Mouse (Mus musculus) midbrain, embryonic 11.5 days (tissue): ENCODE results near the gene Nop16. TPM values are rescaled to one million over a fixed set of nuclear protein-coding genes. Genes with fewer than 3 reads are reported as not detected.

Source experiments
- ATAC-seq: fragments of 200-750 bp; cut with Nextera tagmentation; 2 replicates; pipeline ENCODE4 v1.8.0; 2017; ENCODE audit warnings: moderate TSS enrichment, moderate library complexity; ENCODE audit not compliant: low FRiP score
- DNase-seq: peaks from one replicate; pipeline ENCODE4 v3.0.0; 2015; ENCODE audit warnings: low spot score; ENCODE audit errors: missing footprints
- H3K27ac ChIP-seq: fragments of 300-500 bp; sonication (generic); 2 replicates; pipeline ENCODE4 v1.5.1; 2014; ENCODE audit warnings: low read depth, low read length
- H3K27me3 ChIP-seq: fragments of 300-500 bp; sonication (generic); 2 replicates; pipeline ENCODE4 v1.6.1; 2014; ENCODE audit warnings: mild to moderate bottlenecking, low read length, moderate library complexity, mixed read lengths; ENCODE audit not compliant: control insufficient read depth, insufficient read depth
- H3K36me3 ChIP-seq: fragments of 300-500 bp; sonication (generic); 2 replicates; pipeline ENCODE4 v1.6.1; 2014; ENCODE audit warnings: mild to moderate bottlenecking, low read length, moderate library complexity, mixed read lengths; ENCODE audit not compliant: control insufficient read depth, insufficient read depth
- H3K4me1 ChIP-seq: fragments of 300-500 bp; sonication (generic); 2 replicates; pipeline ENCODE4 v1.6.1; 2014; ENCODE audit warnings: low read length; ENCODE audit not compliant: control insufficient read depth, insufficient read depth
- H3K4me2 ChIP-seq: fragments of 300-500 bp; sonication (generic); 2 replicates; pipeline ENCODE4 v1.6.1; 2014; ENCODE audit warnings: mild to moderate bottlenecking, moderate library complexity
- H3K4me3 ChIP-seq: fragments of 300-500 bp; sonication (generic); 2 replicates; pipeline ENCODE4 v1.5.1; 2014; ENCODE audit warnings: low read depth, low read length
- H3K9ac ChIP-seq: fragments of 300-500 bp; sonication (generic); 2 replicates; pipeline ENCODE4 v1.6.1; 2014; ENCODE audit warnings: low read length
- H3K9me3 ChIP-seq: fragments of 300-500 bp; sonication (generic); 2 replicates; pipeline ENCODE4 v1.6.1; 2016; ENCODE audit warnings: low read length; ENCODE audit not compliant: control insufficient read depth
- WGBS: fragments of 180-500 bp; shearing (Covaris S2); extraction: QIAGEN DNeasy Blood & Tissue Kit; methylation state at CpG from one replicate; pipeline ENCODE4 v1.1.7; 2014; 5-methylcytosine and 5-hydroxymethylcytosine counted together
- polyA plus RNA-seq: library from polyadenylated mRNA; unstranded; fragments of >200 nt; fragmentation: Nextera tagmentation; extraction: Ambion mirVana; gene quantifications from 2 replicates; pipeline ENCODE4 v1.2.1, GENCODE M21; 2014

Gene Nop16
- polyA plus RNA-seq, 1 experiment from 2014 or later: 65.1 TPM

DNA sequence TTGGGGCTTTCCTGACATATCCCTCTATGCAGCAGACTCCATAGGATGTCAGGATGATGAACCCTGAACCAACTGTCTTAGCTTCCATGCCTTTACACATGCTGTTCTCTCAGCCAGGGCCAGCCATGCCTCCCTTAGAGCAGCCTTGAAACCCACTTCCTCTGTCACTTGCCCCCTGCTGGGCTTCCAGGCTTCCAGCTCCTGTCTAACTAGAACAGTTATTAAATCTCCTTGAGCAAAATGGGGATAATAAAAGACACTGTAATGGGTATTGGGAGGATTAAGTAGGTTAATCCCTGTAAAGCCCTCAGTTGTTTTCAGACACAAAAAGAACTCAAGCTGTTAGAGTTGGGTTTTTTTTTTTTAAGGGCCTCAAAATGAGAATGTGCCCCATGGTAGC, 13.6 kb upstream of the Nop16 start:
- DNase-seq (no peak), ATAC-seq (no peak)
- H3K9me3 ChIP-seq: no peaks in the 10 kb centered on the region
- no peaks in the 10 kb centered on the region; the same call in 1 of the 2 replicates for H3K27me3 ChIP-seq
- no peaks in the 10 kb centered on the region for H3K36me3 ChIP-seq
- no peak overlapping the region for H3K27ac ChIP-seq
- no peak overlapping the region for H3K9ac ChIP-seq
- H3K4me2 ChIP-seq: no peak overlapping the region
- H3K4me3 ChIP-seq: no peak overlapping the region
- H3K4me1 ChIP-seq: peaks cover under 1% of the 10 kb centered on the region; the same call in 1 of the 2 replicates

DNA sequence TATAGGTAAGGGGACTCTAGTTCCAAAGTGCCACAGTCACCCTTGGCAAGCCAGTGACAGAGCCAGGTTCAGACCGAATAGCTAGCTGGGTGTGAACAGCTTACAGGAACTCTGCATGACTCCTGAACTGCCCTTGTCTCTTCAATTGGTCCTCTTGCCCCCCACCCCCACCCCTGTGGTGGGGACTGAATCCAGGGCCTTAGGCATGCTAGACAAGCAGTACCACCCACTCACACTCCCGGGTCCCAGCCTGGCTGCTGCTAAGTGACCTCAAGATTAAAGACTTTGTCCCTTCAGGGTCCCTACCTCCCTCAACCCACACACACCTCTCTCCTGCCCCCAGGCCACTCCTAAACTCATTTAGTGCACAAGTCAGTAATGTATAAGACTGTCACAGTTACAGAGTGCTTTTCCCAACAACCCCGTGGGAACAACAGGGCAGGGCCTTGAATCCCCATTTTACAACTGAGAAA, 12.8 kb upstream of the Nop16 start:
- H3K4me3 ChIP-seq: no peak overlapping the region
- no peaks in the 10 kb centered on the region for H3K4me1 ChIP-seq
- H3K36me3 ChIP-seq: no peaks in the 10 kb centered on the region
- H3K9me3 ChIP-seq: no peaks in the 10 kb centered on the region
- H3K4me2 ChIP-seq: no peak overlapping the region
- no peak for DNase-seq
- no peaks in the 10 kb centered on the region for H3K27me3 ChIP-seq
- no peak overlapping the region for H3K27ac ChIP-seq
- 61% methylated on average over 3 of the region's 3 CpGs for WGBS
- H3K9ac ChIP-seq: no peak overlapping the region
- no peak for ATAC-seq

DNA sequence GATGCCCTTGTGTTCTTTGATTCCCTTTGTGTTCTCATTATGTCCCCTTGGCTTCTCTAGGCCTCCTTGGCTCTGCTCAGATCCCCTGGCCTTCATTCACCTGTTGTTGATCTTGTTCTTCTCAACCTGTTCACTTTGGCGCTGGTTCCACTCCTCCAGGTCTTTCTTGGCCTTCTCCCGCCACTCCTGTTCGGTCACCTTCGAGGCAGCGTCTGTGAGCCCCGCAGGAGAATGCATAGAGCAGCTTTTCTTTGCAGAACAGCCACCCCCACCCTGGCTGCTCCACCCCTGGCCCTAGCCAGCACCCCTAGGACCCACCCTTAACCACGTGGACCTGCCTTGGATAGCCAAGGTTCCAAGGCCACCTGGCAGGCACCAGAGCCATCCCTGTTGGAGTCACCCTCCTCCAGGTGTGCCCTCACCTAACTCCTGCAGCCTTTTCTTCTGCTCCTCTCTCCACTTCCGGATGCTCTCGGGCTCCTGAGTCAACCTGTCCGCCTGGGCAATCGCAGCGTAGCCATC, 8.8 kb upstream of the Nop16 start:
- H3K4me3 ChIP-seq: no peak overlapping the region
- 88% methylated on average over 12 of the region's 12 CpGs for WGBS
- H3K4me2 ChIP-seq: no peak overlapping the region

DNA sequence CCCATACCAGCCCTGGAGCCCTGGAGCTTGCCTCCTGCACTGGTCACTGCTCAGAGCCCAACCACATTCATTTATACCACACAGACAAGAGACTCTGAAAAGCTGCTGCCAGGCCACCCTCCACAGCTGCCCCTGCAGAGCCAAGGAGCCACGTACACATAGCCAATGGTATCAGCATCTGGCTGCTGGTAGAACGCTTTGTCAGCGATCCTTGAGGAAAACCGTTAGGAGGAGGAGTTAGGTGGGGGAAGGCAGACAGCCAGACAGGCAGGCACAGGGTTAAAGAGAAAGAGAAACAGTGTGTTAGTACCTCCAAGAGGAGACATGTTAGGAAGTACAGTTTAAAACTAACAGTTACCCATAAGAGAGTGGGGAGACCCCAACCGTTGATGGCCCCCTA, 7.0 kb upstream of the Nop16 start:
- ATAC-seq: no peak
- WGBS: 80% methylated on average over 5 of the region's 5 CpGs
- H3K9me3 ChIP-seq: no peaks in the 10 kb centered on the region
- H3K9ac ChIP-seq: no peak overlapping the region
- H3K27ac ChIP-seq: no peak overlapping the region
- DNase-seq: no peak
- no peak overlapping the region for H3K4me3 ChIP-seq
- no peaks in the 10 kb centered on the region for H3K4me1 ChIP-seq
- H3K4me2 ChIP-seq: no peak overlapping the region
- H3K36me3 ChIP-seq: no peaks in the 10 kb centered on the region
- no peaks in the 10 kb centered on the region for H3K27me3 ChIP-seq

More for the DNA sequence above, 8.8 kb upstream of the Nop16 start:
- DNase-seq (no peak), ATAC-seq (no peak)
- Histone ChIP-seq H3K27ac (no peak overlapping the region), H3K4me1 (no peaks in the 10 kb centered on the region), H3K27me3 (no peaks in the 10 kb centered on the region), H3K36me3 (no peaks in the 10 kb centered on the region), H3K9me3 (no peaks in the 10 kb centered on the region), H3K9ac (no peak overlapping the region)

DNA sequence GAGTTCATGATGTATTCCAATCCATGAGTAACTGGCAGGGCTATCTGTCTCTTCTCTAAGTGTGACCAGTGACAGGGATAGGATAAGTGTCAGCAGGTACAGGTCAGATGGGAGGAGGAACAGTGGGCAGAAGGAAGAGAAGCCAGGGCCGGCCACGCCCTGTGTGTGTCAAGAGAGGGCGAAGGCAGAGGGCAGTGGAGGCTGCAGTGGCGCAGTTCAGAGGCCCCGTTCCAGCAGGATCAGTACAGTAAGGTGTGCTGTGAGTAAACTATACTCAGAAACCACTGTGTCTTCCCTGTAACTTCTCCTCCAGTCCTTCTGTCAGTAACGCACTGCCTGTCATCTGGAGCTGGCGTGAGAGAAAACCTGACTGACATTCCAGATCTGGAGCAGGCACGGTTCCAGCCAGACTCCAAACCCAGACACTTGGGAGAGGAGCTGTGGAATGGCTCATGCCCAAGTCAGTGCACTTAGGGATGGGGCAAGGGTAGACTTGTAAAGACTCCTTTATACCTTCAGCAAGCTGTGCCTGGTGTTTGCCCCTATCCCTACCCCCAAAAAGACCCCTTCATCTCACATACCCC, 6.3 kb upstream of the Nop16 start:
- Histone ChIP-seq H3K27me3 (no peaks in the 10 kb centered on the region), H3K36me3 (no peaks in the 10 kb centered on the region), H3K9ac (no peak overlapping the region), H3K9me3 (no peaks in the 10 kb centered on the region), H3K27ac (no peak overlapping the region), H3K4me3 (no peak overlapping the region), H3K4me2 (no peak overlapping the region), H3K4me1 (peaks cover 2% of the 10 kb centered on the region; the same call in 1 of the 2 replicates)
- ATAC-seq (no peak), DNase-seq (no peak)
- 82% methylated on average over 8 of the region's 8 CpGs for WGBS

DNA sequence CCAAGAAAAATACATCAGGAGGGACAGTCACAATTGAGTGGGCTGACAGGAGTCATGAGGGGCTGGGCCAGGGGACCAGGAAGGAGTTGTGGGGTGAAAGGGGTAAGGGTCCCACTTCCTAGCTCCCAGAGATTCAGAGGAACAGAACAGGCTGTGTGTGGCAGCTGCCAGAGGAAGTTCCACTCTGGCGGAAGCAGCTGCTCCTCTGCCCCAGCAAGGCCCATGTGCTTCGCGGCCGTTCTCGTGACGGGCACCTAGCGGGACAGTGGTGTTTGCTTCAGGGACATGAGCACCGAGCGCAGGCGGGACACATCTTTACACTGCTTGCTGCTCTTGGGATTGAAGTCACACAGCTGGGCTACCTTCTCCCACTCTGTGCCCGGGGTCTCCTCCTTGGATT, 3.7 kb upstream of the Nop16 start:
- 92% methylated on average over 11 of the region's 11 CpGs for WGBS
- H3K4me1 ChIP-seq: peaks cover 14% of the 10 kb centered on the region; the same call in 1 of the 2 replicates

DNA sequence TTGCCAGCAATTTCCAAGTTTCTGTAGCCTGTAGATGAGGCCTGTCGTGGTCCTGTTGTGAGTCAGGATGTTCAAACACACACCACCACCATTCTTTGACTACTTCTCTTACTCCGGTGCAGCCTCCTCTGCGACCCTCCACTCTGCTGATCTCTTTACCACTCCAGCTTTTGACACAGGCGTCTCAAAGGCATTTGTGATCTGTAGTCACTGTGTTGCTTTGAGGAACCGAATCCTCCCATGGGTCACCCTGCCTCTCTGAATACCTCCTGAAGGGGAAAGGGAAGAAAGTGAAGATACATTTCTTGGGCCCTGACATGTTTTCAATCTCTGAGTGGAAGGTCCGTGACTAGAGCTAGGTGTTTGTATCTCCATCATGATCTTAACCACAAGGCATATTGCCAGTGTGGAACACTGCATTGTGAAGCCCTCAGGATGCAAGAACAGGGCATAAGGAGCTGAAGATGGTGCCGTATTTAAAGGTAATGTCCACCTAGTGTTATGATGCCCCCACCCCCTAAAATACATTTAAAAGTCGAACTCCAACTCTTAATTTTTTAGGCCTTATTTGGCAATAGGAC, 2.0 kb upstream of the Nop16 start:
- Histone ChIP-seq H3K9ac (no peak overlapping the region), H3K4me1 (peaks cover 15% of the 10 kb centered on the region; the same call in 1 of the 2 replicates), H3K36me3 (peaks cover 2% of the 10 kb centered on the region; the same call in 1 of the 2 replicates), H3K9me3 (no peaks in the 10 kb centered on the region), H3K4me2 (no peak overlapping the region), H3K4me3 (no peak overlapping the region), H3K27me3 (no peaks in the 10 kb centered on the region), H3K27ac (no peak overlapping the region)
- WGBS: 92% methylated on average over 8 of the region's 8 CpGs
- no peak for DNase-seq
- ATAC-seq: no peak

More for the DNA sequence above, 3.7 kb upstream of the Nop16 start:
- ATAC-seq (no peak), DNase-seq (no peak)
- no peak overlapping the region for H3K4me2 ChIP-seq
- H3K27ac ChIP-seq: no peak overlapping the region
- H3K4me3 ChIP-seq: no peak overlapping the region
- no peak overlapping the region for H3K9ac ChIP-seq
- no peaks in the 10 kb centered on the region for H3K9me3 ChIP-seq
- no peaks in the 10 kb centered on the region for H3K27me3 ChIP-seq
- H3K36me3 ChIP-seq: no peaks in the 10 kb centered on the region

DNA sequence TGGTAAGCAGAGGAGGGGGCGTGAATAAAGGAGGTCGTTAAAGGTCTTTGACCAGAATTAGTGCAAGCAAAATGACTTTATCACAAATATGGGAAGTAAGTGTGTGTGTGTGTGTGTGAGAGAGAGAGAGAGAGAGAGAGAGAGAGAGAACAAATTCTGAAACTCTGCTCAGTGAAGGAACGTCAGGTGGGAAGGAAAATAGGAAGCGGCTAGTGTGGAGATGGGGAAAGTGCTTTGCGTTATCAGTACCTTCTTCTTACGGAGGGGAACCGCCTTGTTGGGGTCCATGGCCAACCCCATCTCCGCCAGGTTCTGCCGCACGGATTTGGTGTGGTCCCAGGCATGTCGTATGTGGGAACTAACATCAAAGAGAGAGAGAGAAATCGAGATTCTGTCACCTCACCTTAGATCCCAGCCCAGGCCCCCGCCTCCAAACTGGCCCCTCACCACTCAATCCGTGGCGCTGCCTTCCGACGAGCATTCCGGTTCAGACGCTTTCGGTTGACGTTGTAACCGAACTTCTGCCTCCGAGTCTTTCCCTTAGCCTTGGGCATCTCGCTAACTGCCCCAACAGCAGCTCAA, 385 bp downstream of the Nop16 start:
- Histone ChIP-seq H3K36me3 (peaks cover 5% of the 10 kb centered on the region; the same call in 1 of the 2 replicates), H3K9me3 (no peaks in the 10 kb centered on the region), H3K4me1 (peaks cover 15% of the 10 kb centered on the region; the same call in 1 of the 2 replicates), H3K4me3 (peak overlapping the region; percentile 74), H3K4me2 (peak overlapping the region; percentile 48), H3K27ac (no peak overlapping the region), H3K9ac (peak overlapping the region; percentile 71), H3K27me3 (no peaks in the 10 kb centered on the region)
- 2% methylated on average over 24 of the region's 24 CpGs for WGBS
- DNase-seq (no peak), ATAC-seq (peak; percentile 40; the same call in 1 of the 2 replicates)

DNA sequence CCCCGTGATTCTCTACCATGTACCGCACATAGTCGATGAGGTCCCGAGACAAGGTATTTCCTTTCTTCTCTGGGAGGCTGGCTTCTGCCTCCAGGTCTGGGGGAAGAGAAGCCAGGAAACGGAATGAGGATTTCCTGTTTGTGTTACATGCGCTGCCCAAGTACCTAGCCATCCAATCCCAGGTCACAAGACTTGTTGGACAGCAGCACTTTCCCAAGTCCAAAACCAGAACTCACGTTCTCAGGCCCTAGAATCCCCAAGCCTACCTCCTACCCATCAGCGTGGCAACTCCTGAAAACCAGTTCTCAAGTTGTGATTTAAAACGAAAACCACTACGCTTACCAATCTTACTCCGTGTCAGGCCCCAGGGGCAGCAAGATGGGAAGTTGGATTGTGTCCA, 4.1 kb downstream of the Nop16 start:
- DNase-seq (no peak), ATAC-seq (no peak)
- Histone ChIP-seq H3K4me3 (no peak overlapping the region), H3K27me3 (no peaks in the 10 kb centered on the region), H3K9ac (no peak overlapping the region), H3K27ac (no peak overlapping the region), H3K36me3 (peaks cover 25% of the 10 kb centered on the region), H3K4me1 (peaks cover 9% of the 10 kb centered on the region; the same call in 1 of the 2 replicates), H3K4me2 (no peak overlapping the region), H3K9me3 (no peaks in the 10 kb centered on the region)
- 92% methylated on average over 11 of the region's 11 CpGs for WGBS
